Mouse (Mus musculus): Measurements from ENCODE around the gene Comp. TPM values are rescaled to one million over a fixed set of nuclear protein-coding genes. Genes with fewer than 3 reads are reported as not detected.

Comp gene
- total RNA-seq, 2 experiments from 2014 or later = 2.4 to 3.4 TPM

GRCm38 (mm10) chr8:70395649-70396048, 22.3 kb downstream of the Comp start:
- DNase-seq = peak; percentile 79 to 84
- intact Hi-C loops (cut with DNase I) = no loop called here

GRCm38 (mm10) chr8:70396184-70396583, 22.8 kb downstream of the Comp start:
- DNase-seq = no peak
- intact Hi-C loops (cut with DNase I) = no loop called here

- intact Hi-C loops (cut with DNase I) = no loop called here
Observed at GRCm38 (mm10) chr8:70397611-70398563, 24.5 kb downstream of the Comp start.

GRCm38 (mm10) chr8:70404212-70404611, 30.9 kb downstream of the Comp start:
- intact Hi-C loops (cut with DNase I) = no loop called here
- DNase-seq = no peak

More at GRCm38 (mm10) chr8:70397611-70398563, 24.5 kb downstream of the Comp start:
- no peak for DNase-seq

GRCm38 (mm10) chr8:70405189-70405588, 31.8 kb downstream of the Comp start:
- no peak for DNase-seq
- intact Hi-C loops (cut with DNase I) = no loop called here

- no peak for DNase-seq
- intact Hi-C loops (cut with DNase I) = no loop called here
Observed at GRCm38 (mm10) chr8:70406427-70407069, 33.2 kb downstream of the Comp start.

- no peak for DNase-seq
- intact Hi-C loops (cut with DNase I) = no loop called here
Observed at GRCm38 (mm10) chr8:70408301-70408700, 34.9 kb downstream of the Comp start.

GRCm38 (mm10) chr8:70409019-70409418, 35.7 kb downstream of the Comp start:
- no peak for DNase-seq

GRCm38 (mm10) chr8:70409455-70409871, 36.1 kb downstream of the Comp start:
- DNase-seq = peak; percentile 39 to 41
- intact Hi-C loops (cut with DNase I) = no loop called here

More at GRCm38 (mm10) chr8:70409019-70409418, 35.7 kb downstream of the Comp start:
- intact Hi-C loops (cut with DNase I) = no loop called here

GRCm38 (mm10) chr8:70410281-70410680, 36.9 kb downstream of the Comp start:
- intact Hi-C loops (cut with DNase I) = loop anchor here (10.0 kb wide), 1 partner anchor 95 kb away; the partner anchor contains the start of gene Rex1bd
- no peak for DNase-seq

- intact Hi-C loops (cut with DNase I) = loop anchor here (10.0 kb wide), 1 partner anchor 90 kb away; the partner anchor contains the start of gene Rex1bd
- DNase-seq = no peak
Observed at GRCm38 (mm10) chr8:70414310-70414946, 41.1 kb downstream of the Comp start.

- DNase-seq = peak in 1 of 2 experiments; percentile 50
- intact Hi-C loops (cut with DNase I) = loop anchor here (10.0 kb wide), 1 partner anchor 89 kb away; the partner anchor contains the start of gene Rex1bd
Observed at GRCm38 (mm10) chr8:70415540-70416451, 42.4 kb downstream of the Comp start.

GRCm38 (mm10) chr8:70416941-70417340, 43.6 kb downstream of the Comp start:
- intact Hi-C loops (cut with DNase I) = loop anchor here (10.0 kb wide), 1 partner anchor 88 kb away; the partner anchor contains the start of gene Rex1bd
- DNase-seq = no peak

GRCm38 (mm10) chr8:70417914-70418313, 44.6 kb downstream of the Comp start:
- intact Hi-C loops (cut with DNase I) = loop anchor here (10.0 kb wide), 1 partner anchor 87 kb away; the partner anchor contains the start of gene Rex1bd
- DNase-seq = no peak

GRCm38 (mm10) chr8:70418954-70419353, 45.6 kb downstream of the Comp start:
- DNase-seq = peak; percentile 66 to 69
- intact Hi-C loops (cut with DNase I) = loop anchor here (10.0 kb wide), 1 partner anchor 86 kb away; the partner anchor contains the start of gene Rex1bd

GRCm38 (mm10) chr8:70419879-70420643, 46.7 kb downstream of the Comp start:
- intact Hi-C loops (cut with DNase I) = loop anchor here (10.0 kb wide), 1 partner anchor 85 kb away; the partner anchor contains the start of gene Rex1bd
- DNase-seq = no peak

GRCm38 (mm10) chr8:70421349-70422104, 48.2 kb downstream of the Comp start:
- DNase-seq = no peak
- intact Hi-C loops (cut with DNase I) = no loop called here

- intact Hi-C loops (cut with DNase I) = no loop called here
- DNase-seq = no peak
Observed at GRCm38 (mm10) chr8:70422722-70423121, 49.4 kb downstream of the Comp start.
